Mouse (Mus musculus): ENCODE data around the gene D5Ertd579e.

DNA sequence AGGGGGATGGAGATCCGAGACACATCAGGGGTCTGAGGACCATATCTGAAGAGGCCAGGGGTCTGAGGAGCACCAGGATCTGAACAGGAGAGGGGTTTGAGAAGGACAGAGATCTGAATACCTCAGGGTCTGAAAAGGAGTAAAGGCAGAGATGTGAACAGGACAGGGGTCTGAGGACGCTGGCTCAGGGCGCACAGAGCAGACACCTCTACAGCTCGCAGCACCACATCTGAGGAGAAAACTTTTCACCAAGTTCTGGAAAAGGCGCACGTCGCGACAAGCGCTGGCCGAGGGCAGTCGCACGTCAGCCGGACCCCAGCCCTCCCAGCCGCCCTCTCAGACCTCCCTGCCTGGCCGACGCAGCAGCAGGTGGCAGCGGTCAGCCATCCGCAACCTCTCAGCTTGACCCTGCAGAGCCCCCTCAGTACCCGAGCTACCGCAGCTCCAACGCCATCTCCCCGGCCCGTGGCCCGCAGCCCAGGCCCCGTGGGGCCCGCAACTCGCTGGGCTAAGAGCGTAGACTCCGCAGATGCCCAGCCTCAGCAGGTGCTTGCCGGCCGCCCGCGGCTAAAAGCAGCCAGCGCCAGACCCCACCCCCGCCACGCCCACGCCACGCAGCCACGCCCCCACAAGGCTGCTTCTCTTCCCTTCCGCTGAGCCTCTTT lies 114.4 kb downstream of the D5Ertd579e start:
- TF ChIP-seq CTCF (IDR thresholded peaks at IDR 0.05; ENCODE audit: control insufficient read depth, insufficient read depth, insufficient read length) (no peak), CEBPB (IDR thresholded peaks at IDR 0.05; ENCODE audit: low read depth) (no peak)

Measured in C2C12 (cell line).